Mouse (Mus musculus): Measurements from ENCODE around the gene Akr1a1. TPM values are rescaled to one million over a fixed set of nuclear protein-coding genes. Genes with fewer than 3 reads are reported as not detected.

The Akr1a1 gene
- polyA plus RNA-seq, 1 experiment: 550 TPM

GRCm38 (mm10) chr4:116657971-116658370 is 6.5 kb upstream of the Akr1a1 start:
- no peak for TF ChIP-seq POLR2A (IDR thresholded peaks at IDR 0.05; ENCODE audit: borderline replicate concordance, insufficient read depth, low read length)
- TF ChIP-seq CTCF (IDR thresholded peaks at IDR 0.05; ENCODE audit: borderline replicate concordance, insufficient read depth, low read depth, low read length): no peak
- no peak for DNase-seq
- WGBS: 43% methylated on average over 3 of the region's 3 CpGs
- no peak overlapping the region for H3K4me3 ChIP-seq (replicated peaks; ENCODE audit: insufficient read depth, low read depth, low read length)
- no peaks in the 10 kb centered on the region for H3K27me3 ChIP-seq (ENCODE audit: control insufficient read depth, insufficient read depth, low read length)
- no peak overlapping the region for H3K27ac ChIP-seq (ENCODE audit: insufficient read depth, low read length)
- H3K4me1 ChIP-seq (ENCODE audit: control insufficient read depth, insufficient read depth, low read length): no peaks in the 10 kb centered on the region

GRCm38 (mm10) chr4:116655658-116656057 is 4.2 kb upstream of the Akr1a1 start:
- WGBS: 82% methylated on average over 3 of the region's 3 CpGs

GRCm38 (mm10) chr4:116655100-116655499 is 3.6 kb upstream of the Akr1a1 start:
- no peak for DNase-seq
- 68% methylated on average over 2 of the region's 2 CpGs for WGBS

More at GRCm38 (mm10) chr4:116655658-116656057, 4.2 kb upstream of the Akr1a1 start:
- no peak for DNase-seq
- Histone ChIP-seq H3K4me3 (replicated peaks; ENCODE audit: insufficient read depth, low read depth, low read length) (no peak overlapping the region), H3K27ac (ENCODE audit: insufficient read depth, low read length) (no peak overlapping the region), H3K4me1 (ENCODE audit: control insufficient read depth, insufficient read depth, low read length) (no peaks in the 10 kb centered on the region), H3K27me3 (ENCODE audit: control insufficient read depth, insufficient read depth, low read length) (no peaks in the 10 kb centered on the region)
- TF ChIP-seq POLR2A (IDR thresholded peaks at IDR 0.05; ENCODE audit: borderline replicate concordance, insufficient read depth, low read length): no peak

GRCm38 (mm10) chr4:116653228-116653627 is 1.7 kb upstream of the Akr1a1 start:
- H3K27ac ChIP-seq (ENCODE audit: insufficient read depth, low read length): no peak overlapping the region
- H3K27me3 ChIP-seq (ENCODE audit: control insufficient read depth, insufficient read depth, low read length): no peaks in the 10 kb centered on the region
- 76% methylated on average over 6 of the region's 6 CpGs for WGBS
- H3K4me3 ChIP-seq (replicated peaks; ENCODE audit: insufficient read depth, low read depth, low read length): no peak overlapping the region
- TF ChIP-seq CTCF (IDR thresholded peaks at IDR 0.05; ENCODE audit: borderline replicate concordance, insufficient read depth, low read depth, low read length) (no peak), POLR2A (IDR thresholded peaks at IDR 0.05; ENCODE audit: borderline replicate concordance, insufficient read depth, low read length) (no peak)
- H3K4me1 ChIP-seq (ENCODE audit: control insufficient read depth, insufficient read depth, low read length): no peaks in the 10 kb centered on the region
- DNase-seq: no peak

More at GRCm38 (mm10) chr4:116655100-116655499, 3.6 kb upstream of the Akr1a1 start:
- Histone ChIP-seq H3K27me3 (ENCODE audit: control insufficient read depth, insufficient read depth, low read length) (no peaks in the 10 kb centered on the region), H3K4me1 (ENCODE audit: control insufficient read depth, insufficient read depth, low read length) (no peaks in the 10 kb centered on the region), H3K27ac (ENCODE audit: insufficient read depth, low read length) (no peak overlapping the region), H3K4me3 (replicated peaks; ENCODE audit: insufficient read depth, low read depth, low read length) (no peak overlapping the region)
- no peak for TF ChIP-seq POLR2A (IDR thresholded peaks at IDR 0.05; ENCODE audit: borderline replicate concordance, insufficient read depth, low read length)
- TF ChIP-seq CTCF (IDR thresholded peaks at IDR 0.05; ENCODE audit: borderline replicate concordance, insufficient read depth, low read depth, low read length): no peak

GRCm38 (mm10) chr4:116651797-116652135 is 286 bp upstream of the Akr1a1 start:
- peak overlapping the region; percentile 99 for H3K4me3 ChIP-seq (replicated peaks; ENCODE audit: insufficient read depth, low read depth, low read length)
- TF ChIP-seq CTCF (IDR thresholded peaks at IDR 0.05; ENCODE audit: borderline replicate concordance, insufficient read depth, low read depth, low read length) (no peak), POLR2A (IDR thresholded peaks at IDR 0.05; ENCODE audit: borderline replicate concordance, insufficient read depth, low read length) (no peak)
- peak overlapping the region; percentile 16; the same call in 1 of the 2 replicates for H3K27ac ChIP-seq (ENCODE audit: insufficient read depth, low read length)
- WGBS: 9% methylated on average over 6 of the region's 6 CpGs
- H3K27me3 ChIP-seq (ENCODE audit: control insufficient read depth, insufficient read depth, low read length): no peaks in the 10 kb centered on the region
- peaks cover 4% of the 10 kb centered on the region; the same call in 1 of the 2 replicates for H3K4me1 ChIP-seq (ENCODE audit: control insufficient read depth, insufficient read depth, low read length)
- DNase-seq: no peak

- no peak for DNase-seq
- 41% methylated on average over 5 of the region's 5 CpGs for WGBS
- Histone ChIP-seq H3K4me3 (replicated peaks; ENCODE audit: insufficient read depth, low read depth, low read length) (peak overlapping the region; percentile 99), H3K27ac (ENCODE audit: insufficient read depth, low read length) (no peak overlapping the region), H3K27me3 (ENCODE audit: control insufficient read depth, insufficient read depth, low read length) (no peaks in the 10 kb centered on the region), H3K4me1 (ENCODE audit: control insufficient read depth, insufficient read depth, low read length) (peaks cover 4% of the 10 kb centered on the region)
- TF ChIP-seq CTCF (IDR thresholded peaks at IDR 0.05; ENCODE audit: borderline replicate concordance, insufficient read depth, low read depth, low read length): no peak
- TF ChIP-seq POLR2A (IDR thresholded peaks at IDR 0.05; ENCODE audit: borderline replicate concordance, insufficient read depth, low read length): no peak
Measured at GRCm38 (mm10) chr4:116650365-116650764, 1.1 kb downstream of the Akr1a1 start.

GRCm38 (mm10) chr4:116649411-116649810 is 2.1 kb downstream of the Akr1a1 start:
- no peak for DNase-seq
- 95% methylated on average over 2 of the region's 2 CpGs for WGBS
- no peak overlapping the region for H3K4me3 ChIP-seq (replicated peaks; ENCODE audit: insufficient read depth, low read depth, low read length)

GRCm38 (mm10) chr4:116645624-116646023 is 5.9 kb downstream of the Akr1a1 start:
- Histone ChIP-seq H3K4me3 (replicated peaks; ENCODE audit: insufficient read depth, low read depth, low read length) (no peak overlapping the region), H3K27ac (ENCODE audit: insufficient read depth, low read length) (no peak overlapping the region), H3K4me1 (ENCODE audit: control insufficient read depth, insufficient read depth, low read length) (peaks cover 4% of the 10 kb centered on the region), H3K27me3 (ENCODE audit: control insufficient read depth, insufficient read depth, low read length) (no peaks in the 10 kb centered on the region)
- TF ChIP-seq CTCF (IDR thresholded peaks at IDR 0.05; ENCODE audit: borderline replicate concordance, insufficient read depth, low read depth, low read length) (no peak), POLR2A (IDR thresholded peaks at IDR 0.05; ENCODE audit: borderline replicate concordance, insufficient read depth, low read length) (no peak)
- DNase-seq: no peak
- 86% methylated on average over 7 of the region's 7 CpGs for WGBS

More at GRCm38 (mm10) chr4:116649411-116649810, 2.1 kb downstream of the Akr1a1 start:
- Histone ChIP-seq H3K27ac (ENCODE audit: insufficient read depth, low read length) (no peak overlapping the region), H3K4me1 (ENCODE audit: control insufficient read depth, insufficient read depth, low read length) (peaks cover 4% of the 10 kb centered on the region), H3K27me3 (ENCODE audit: control insufficient read depth, insufficient read depth, low read length) (no peaks in the 10 kb centered on the region)
- no peak for TF ChIP-seq POLR2A (IDR thresholded peaks at IDR 0.05; ENCODE audit: borderline replicate concordance, insufficient read depth, low read length)
- no peak for TF ChIP-seq CTCF (IDR thresholded peaks at IDR 0.05; ENCODE audit: borderline replicate concordance, insufficient read depth, low read depth, low read length)

All from cerebellum, adult 2 months (tissue).